Mouse (Mus musculus): Measurements from ENCODE around the gene Skp1a. TPM values are rescaled to one million over a fixed set of nuclear protein-coding genes. Genes with fewer than 3 reads are reported as not detected.

Skp1a gene
- polyA plus RNA-seq (2014; fragmentation: Illumina TruSeq; extraction: RNeasy Lipid Tissue Mini Kit (QIAGEN cat#74804); ENCODE audit: low read depth, low replicate concordance), result 1,778 TPM

DNA sequence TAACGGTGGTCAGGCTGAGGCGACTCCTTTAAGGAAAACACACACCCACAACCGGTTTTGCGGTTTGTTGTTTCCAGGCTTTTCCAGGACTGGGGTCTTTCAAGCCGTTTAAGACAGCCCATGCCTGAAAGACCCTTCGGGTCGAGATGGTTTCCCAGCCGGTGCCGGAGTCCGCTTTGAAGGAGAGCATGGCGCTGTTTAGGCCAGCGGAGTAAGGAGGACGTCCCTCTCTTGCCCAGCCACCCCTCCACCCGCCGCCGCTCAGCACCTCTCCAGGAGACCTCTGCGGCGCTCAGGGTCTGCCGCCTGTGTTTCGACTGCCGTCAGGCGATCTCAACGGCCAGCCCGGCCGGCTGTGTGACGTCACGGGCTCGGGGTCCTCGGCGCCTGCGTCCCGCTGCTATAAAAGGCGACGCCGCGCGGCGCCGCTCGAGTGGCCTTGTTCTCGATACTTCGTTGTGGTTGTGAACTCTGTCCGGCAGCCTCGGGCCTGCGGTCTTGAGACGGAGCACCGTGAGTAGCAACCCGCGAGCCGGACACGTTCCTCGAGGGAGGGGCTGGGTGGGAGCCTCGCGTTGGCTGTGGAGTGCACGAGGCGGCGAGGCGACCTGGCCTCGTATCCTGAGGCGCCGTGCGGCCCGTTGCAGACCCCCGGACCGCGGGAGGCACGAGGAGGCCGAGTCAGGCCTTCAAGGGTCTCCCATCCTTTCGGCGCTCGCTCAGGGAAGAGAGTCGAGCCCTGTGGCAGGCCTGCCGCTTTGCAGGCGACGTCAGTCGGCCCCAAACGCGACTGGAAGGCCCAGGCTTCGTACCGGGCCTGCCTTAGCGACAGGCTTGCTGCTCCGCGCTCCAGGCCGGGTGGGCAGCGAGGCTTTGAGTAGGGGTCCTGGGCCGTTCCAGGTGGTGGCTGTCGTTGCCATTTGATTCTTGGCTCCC is at the start of gene Skp1a:
Gene Skp1a (plus strand): TSS at position 390 of the 936 bp plus-strand sequence.

DNA sequence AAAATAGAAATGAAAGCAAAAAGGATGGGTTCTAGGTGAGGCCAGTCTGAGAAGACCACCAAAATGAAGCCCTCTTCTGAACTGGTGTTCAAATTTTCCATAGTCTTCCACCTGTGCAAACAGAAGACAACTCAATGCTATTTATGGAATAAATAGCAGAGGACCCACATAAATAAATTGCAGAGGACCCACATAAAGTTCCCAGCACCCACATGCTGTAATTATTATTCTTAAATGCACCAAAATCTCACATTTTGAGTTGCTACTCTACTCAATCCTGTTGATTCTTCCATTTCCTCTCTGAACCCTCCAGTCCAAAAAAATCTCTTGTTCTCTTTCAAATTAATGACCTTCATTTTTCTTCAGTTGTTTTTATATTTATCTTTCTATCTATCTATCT is 17.9 kb upstream of the Skp1a start, which contains the start of gene Olfr1371:
Gene Olfr1371 (minus strand): TSS at position 101 of the 400 bp plus-strand sequence.

DNA sequence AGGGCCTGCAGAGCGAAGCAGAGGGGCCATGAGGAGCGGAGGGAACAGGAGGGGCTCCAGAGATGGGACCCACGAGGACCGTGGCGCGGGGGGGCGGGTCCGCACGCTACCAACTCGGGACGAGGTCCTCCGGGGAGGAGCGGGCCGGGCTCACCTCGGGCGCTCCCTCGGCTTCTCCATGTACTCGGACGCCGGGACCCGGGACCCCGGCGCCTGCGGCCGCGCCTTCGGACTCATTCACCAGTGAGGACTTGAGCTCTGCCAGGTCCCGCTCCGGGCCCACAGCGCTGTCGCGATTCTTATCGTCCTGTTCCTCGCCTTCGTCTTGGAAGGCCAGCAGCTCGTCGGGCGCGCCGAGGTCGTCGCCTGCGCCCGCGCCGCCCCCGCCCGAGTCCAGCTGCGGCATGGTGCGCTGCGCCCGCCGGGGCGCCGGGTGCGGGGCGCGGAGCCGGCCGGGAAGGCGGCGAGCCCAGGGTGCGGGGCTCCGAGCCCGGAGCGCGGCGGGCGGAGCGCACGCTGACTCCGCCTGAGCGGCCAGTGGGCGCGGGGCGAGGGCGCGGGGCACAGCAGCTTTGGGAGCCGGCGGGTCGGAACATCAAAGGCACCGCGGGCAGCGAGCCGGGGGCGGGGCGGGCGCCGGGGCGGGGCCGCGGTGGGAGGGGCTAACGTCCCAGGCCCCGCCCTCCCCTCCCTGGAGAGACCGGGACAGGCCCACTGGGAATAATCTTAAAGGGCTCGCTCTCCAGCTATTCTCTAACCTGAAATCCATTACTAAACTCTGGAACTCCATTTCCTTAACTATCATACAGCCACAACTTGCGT is 51.2 kb downstream of the Skp1a start, which contains the start of gene Tcf7:
Gene Tcf7 (minus strand): TSS at position 241 of the 822 bp plus-strand sequence.

Other genes with a start within 250 kb of the Skp1a start
- gene Ube2b, start 231.2 kb upstream of the Skp1a start, polyA plus RNA-seq (2014; fragmentation: Illumina TruSeq; extraction: RNeasy Lipid Tissue Mini Kit (QIAGEN cat#74804); ENCODE audit: low read depth, low replicate concordance), result 460 TPM
- gene Cdkl3, start 227.8 kb upstream of the Skp1a start, polyA plus RNA-seq (2014; fragmentation: Illumina TruSeq; extraction: RNeasy Lipid Tissue Mini Kit (QIAGEN cat#74804); ENCODE audit: low read depth, low replicate concordance), result 9.0 TPM
- gene Ppp2ca, start 133.3 kb upstream of the Skp1a start, polyA plus RNA-seq (2014; fragmentation: Illumina TruSeq; extraction: RNeasy Lipid Tissue Mini Kit (QIAGEN cat#74804); ENCODE audit: low read depth, low replicate concordance), result 201 TPM
- gene Olfr1373, start 86.5 kb upstream of the Skp1a start, polyA plus RNA-seq (2014; fragmentation: Illumina TruSeq; extraction: RNeasy Lipid Tissue Mini Kit (QIAGEN cat#74804); ENCODE audit: low read depth, low replicate concordance), result not detected
- gene Olfr1371, start 18.0 kb upstream of the Skp1a start, polyA plus RNA-seq (2014; fragmentation: Illumina TruSeq; extraction: RNeasy Lipid Tissue Mini Kit (QIAGEN cat#74804); ENCODE audit: low read depth, low replicate concordance), result not detected
- gene Tcf7, start 51.0 kb downstream of the Skp1a start, polyA plus RNA-seq (2014; fragmentation: Illumina TruSeq; extraction: RNeasy Lipid Tissue Mini Kit (QIAGEN cat#74804); ENCODE audit: low read depth, low replicate concordance), result 28.4 TPM
- 367 TPM for gene Vdac1, start 128.9 kb downstream of the Skp1a start, polyA plus RNA-seq (2014; fragmentation: Illumina TruSeq; extraction: RNeasy Lipid Tissue Mini Kit (QIAGEN cat#74804); ENCODE audit: low read depth, low replicate concordance)
- gene 9530068E07Rik, start 164.4 kb downstream of the Skp1a start, polyA plus RNA-seq (2014; fragmentation: Illumina TruSeq; extraction: RNeasy Lipid Tissue Mini Kit (QIAGEN cat#74804); ENCODE audit: low read depth, low replicate concordance), result 260 TPM